Mouse (Mus musculus) stomach, postnatal 0 days (tissue): ENCODE measurements around the gene Nap1l1. TPM values are rescaled to one million over a fixed set of nuclear protein-coding genes. Genes with fewer than 3 reads are reported as not detected.
A peak's percentile ranks its signal among the peaks of the same experiment; 100 is the strongest.

Experiments
- ATAC-seq: fragments of 200-750 bp; cut with Nextera tagmentation; 2 replicates; pipeline ENCODE4 v1.8.0; 2017; ENCODE audit not compliant: low FRiP score, low TSS enrichment
- DNase-seq: peaks from one replicate; pipeline ENCODE4 v3.0.0-alpha.2; 2016; ENCODE audit warnings: low spot score
- H3K27ac ChIP-seq: fragments of 300-500 bp; sonication (generic); replicated peaks from 2 replicates; pipeline ENCODE4 v1.5.1; 2014; ENCODE audit warnings: mild to moderate bottlenecking, control low read depth
- H3K27me3 ChIP-seq: fragments of 300-500 bp; sonication (generic); 2 replicates; pipeline ENCODE4 v1.6.1; 2014; ENCODE audit warnings: low read length; ENCODE audit not compliant: control insufficient read depth, insufficient read depth
- H3K36me3 ChIP-seq: fragments of 300-500 bp; sonication (generic); 2 replicates; pipeline ENCODE4 v1.6.1; 2014; ENCODE audit warnings: low read length, mixed read lengths; ENCODE audit not compliant: control insufficient read depth, insufficient read depth
- H3K4me1 ChIP-seq: fragments of 300-500 bp; sonication (generic); replicated peaks from 2 replicates; pipeline ENCODE4 v1.6.1; 2014; ENCODE audit warnings: antibody characterized with exemption; ENCODE audit not compliant: control insufficient read depth, insufficient read depth
- H3K4me2 ChIP-seq: fragments of 300-500 bp; sonication (generic); replicated peaks from 2 replicates; pipeline ENCODE4 v1.6.1; 2014; ENCODE audit warnings: low read depth, mild to moderate bottlenecking, control low read depth, moderate library complexity
- H3K4me3 ChIP-seq: fragments of 300-500 bp; sonication (generic); 2 replicates; pipeline ENCODE4 v1.5.1; 2014; ENCODE audit warnings: low read depth, low read length, control low read depth
- H3K9ac ChIP-seq: fragments of 300-500 bp; sonication (generic); 2 replicates; pipeline ENCODE4 v1.6.1; 2014; ENCODE audit warnings: mild to moderate bottlenecking, low read length, control low read depth, mixed read lengths
- H3K9me3 ChIP-seq: fragments of 300-500 bp; sonication (generic); 2 replicates; pipeline ENCODE4 v1.6.1; 2016; ENCODE audit warnings: low read length; ENCODE audit not compliant: control insufficient read depth
- CTCF ChIP-seq: IDR thresholded peaks from 2 replicates; pipeline ENCODE4 v1.5.1; 2016; ENCODE audit warnings: antibody characterized with exemption, low read depth, mild to moderate bottlenecking, moderate library complexity
- EP300 ChIP-seq: optimal IDR thresholded peaks from 2 replicates; pipeline ENCODE3; 2016; ENCODE audit warnings: antibody characterized with exemption
- WGBS: fragments of 180-500 bp; shearing (Covaris S2); extraction: QIAGEN DNeasy Blood & Tissue Kit; methylation state at CpG from one replicate; pipeline ENCODE4 v1.1.7; 2014; 5-methylcytosine and 5-hydroxymethylcytosine counted together
- polyA plus RNA-seq: library from polyadenylated mRNA; unstranded; fragments of >200 nt; fragmentation: Nextera tagmentation; extraction: Ambion mirVana; gene quantifications from 2 replicates; pipeline ENCODE4 v1.2.1, GENCODE M21; 2015

Nap1l1 gene
- polyA plus RNA-seq, 1 experiment from 2014 or later: 90.6 TPM

GRCm38 (mm10) chr10:111504606-111505005 is 31.6 kb downstream of the Nap1l1 start:
- Histone ChIP-seq H3K9me3 (no peaks in the 10 kb centered on the region), H3K36me3 (no peaks in the 10 kb centered on the region), H3K4me1 (0 out of 2 replicates have a peak, but pooled peaks cover 3% of the 10 kb centered on the region), H3K4me3 (no peak overlapping the region), H3K27ac (no peak overlapping the region), H3K27me3 (no peaks in the 10 kb centered on the region), H3K4me2 (no peak overlapping the region), H3K9ac (no peak overlapping the region)
- ATAC-seq: no peak
- no peak for DNase-seq
- WGBS: 66% methylated on average over 1 of the region's 1 CpGs
- TF ChIP-seq CTCF (no peak), EP300 (no peak)

- peak overlapping the region; percentile 87 for H3K27ac ChIP-seq
- no peak overlapping the region for H3K9ac ChIP-seq
- DNase-seq: no peak
- no peak for ATAC-seq
- H3K36me3 ChIP-seq: no peaks in the 10 kb centered on the region
- no peaks in the 10 kb centered on the region for H3K9me3 ChIP-seq
- WGBS: 50% methylated on average over 7 of the region's 7 CpGs
- TF ChIP-seq EP300 (no peak), CTCF (no peak)
- H3K4me3 ChIP-seq: peak overlapping the region; percentile 85; the same call in 1 of the 2 replicates
- no peaks in the 10 kb centered on the region for H3K27me3 ChIP-seq
- H3K4me1 ChIP-seq: 0 out of 2 replicates have a peak, but pooled peaks cover 3% of the 10 kb centered on the region
- peak overlapping the region; percentile 89 for H3K4me2 ChIP-seq
Measured at GRCm38 (mm10) chr10:111505406-111505805, 32.4 kb downstream of the Nap1l1 start.

GRCm38 (mm10) chr10:111506101-111506925 is 33.3 kb downstream of the Nap1l1 start, which contains the start of gene Phlda1:
Phlda1 (plus strand) TSS chr10:111506286.
- peak; percentile 96 for ATAC-seq
- peak within 1 kb of the TSS; percentile 89 for H3K4me2 ChIP-seq
- peak within 1 kb of the TSS; percentile 85 for H3K4me3 ChIP-seq
- peak; percentile 98 for DNase-seq
- peak within 1 kb of the TSS; percentile 97 for H3K27ac ChIP-seq
- TF ChIP-seq CTCF (peak; percentile 45; the same call in 1 of the 2 replicates), EP300 (peak; percentile 44)
- H3K9me3 ChIP-seq: no peaks in the 10 kb centered on the region
- H3K4me1 ChIP-seq: 0 out of 2 replicates have a peak, but pooled peaks cover 3% of the 10 kb centered on the region
- peak within 1 kb of the TSS; percentile 92 for H3K9ac ChIP-seq
- under 1% methylated on average over 81 of the region's 94 CpGs for WGBS
- H3K27me3 ChIP-seq: no peaks in the 10 kb centered on the region
- H3K36me3 ChIP-seq: no peaks in the 10 kb centered on the region

GRCm38 (mm10) chr10:111506926-111507459 is 34.0 kb downstream of the Nap1l1 start:
- Histone ChIP-seq H3K9ac (peak overlapping the region; percentile 92), H3K27me3 (no peaks in the 10 kb centered on the region), H3K27ac (peak overlapping the region; percentile 97), H3K36me3 (no peaks in the 10 kb centered on the region), H3K4me1 (0 out of 2 replicates have a peak, but pooled peaks cover 3% of the 10 kb centered on the region), H3K4me3 (peak overlapping the region; percentile 85), H3K9me3 (no peaks in the 10 kb centered on the region), H3K4me2 (peak overlapping the region; percentile 89)
- DNase-seq (no peak), ATAC-seq (peak; percentile 18)
- WGBS: under 1% methylated on average over 23 of the region's 23 CpGs
- TF ChIP-seq EP300 (no peak), CTCF (0 out of 2 replicates have a peak, but pooled peaks have one; percentile 1)

GRCm38 (mm10) chr10:111507460-111508211 is 34.6 kb downstream of the Nap1l1 start:
- WGBS: under 1% methylated on average over 38 of the region's 38 CpGs
- peak overlapping the region; percentile 85 for H3K4me3 ChIP-seq
- H3K4me1 ChIP-seq: 0 out of 2 replicates have a peak, but pooled peaks cover 3% of the 10 kb centered on the region
- no peaks in the 10 kb centered on the region for H3K36me3 ChIP-seq
- ATAC-seq (peak; percentile 27; the same call in 1 of the 2 replicates), DNase-seq (peak; percentile 84)
- peak overlapping the region; percentile 92 for H3K9ac ChIP-seq
- H3K27ac ChIP-seq: peak overlapping the region; percentile 97
- H3K9me3 ChIP-seq: no peaks in the 10 kb centered on the region
- TF ChIP-seq EP300: no peak
- TF ChIP-seq CTCF: peak; percentile 66
- no peaks in the 10 kb centered on the region for H3K27me3 ChIP-seq
- peak overlapping the region; percentile 89 for H3K4me2 ChIP-seq
